Mouse (Mus musculus): ENCODE measurements around the gene Cfap157. TPM values are rescaled to one million over a fixed set of nuclear protein-coding genes. Genes with fewer than 3 reads are reported as not detected.
A peak's percentile ranks its signal among the peaks of the same experiment; 100 is the strongest.

Cfap157 gene
- polyA plus RNA-seq, 1 experiment from 2014 or later: 1.3 TPM

- 19% methylated on average over 8 of the region's 8 CpGs for WGBS
- no peak overlapping the region for H3K4me2 ChIP-seq
- no peaks in the 10 kb centered on the region for H3K27me3 ChIP-seq
- peaks cover 20% of the 10 kb centered on the region for H3K4me1 ChIP-seq (replicated peaks)
- H3K36me3 ChIP-seq: no peaks in the 10 kb centered on the region
- H3K27ac ChIP-seq (replicated peaks): no peak overlapping the region
- no peak for ATAC-seq (ENCODE audit: low read depth)
- H3K9me3 ChIP-seq: no peaks in the 10 kb centered on the region
- no peak overlapping the region for H3K4me3 ChIP-seq
- H3K9ac ChIP-seq: no peak overlapping the region
Observed at GRCm38 (mm10) chr2:32779131-32779530, 5.1 kb downstream of the Cfap157 start.

DNA sequence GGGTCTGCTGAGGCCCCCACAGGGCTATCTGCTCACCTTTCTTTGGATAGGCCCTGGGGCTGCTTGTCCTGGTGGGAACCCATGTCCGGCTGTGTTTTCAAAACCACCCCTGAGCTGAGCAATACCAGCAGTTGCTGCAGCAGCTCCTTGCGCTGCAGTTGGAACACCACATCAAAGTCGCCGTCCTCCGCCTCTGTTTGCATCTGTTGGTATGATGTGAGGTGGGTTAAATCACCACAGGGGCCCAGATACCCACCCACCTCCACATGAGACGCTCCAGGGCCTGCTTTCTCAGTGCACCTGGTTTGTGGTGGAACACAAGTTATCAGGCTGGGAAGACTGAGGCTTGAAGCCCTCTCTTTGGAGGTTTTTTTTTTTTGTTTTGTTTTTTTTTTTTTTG lies 6.1 kb downstream of the Cfap157 start:
- Histone ChIP-seq H3K27me3 (no peaks in the 10 kb centered on the region), H3K4me3 (no peak overlapping the region), H3K36me3 (no peaks in the 10 kb centered on the region), H3K4me1 (replicated peaks) (peaks cover 18% of the 10 kb centered on the region), H3K4me2 (no peak overlapping the region), H3K9me3 (no peaks in the 10 kb centered on the region), H3K27ac (replicated peaks) (no peak overlapping the region), H3K9ac (no peak overlapping the region)
- 91% methylated on average over 6 of the region's 6 CpGs for WGBS
- no peak for ATAC-seq (ENCODE audit: low read depth)

GRCm38 (mm10) chr2:32776192-32776591 lies 8.0 kb downstream of the Cfap157 start:
- Histone ChIP-seq H3K4me3 (peak overlapping the region; percentile 59), H3K36me3 (no peaks in the 10 kb centered on the region), H3K4me1 (replicated peaks) (peaks cover 18% of the 10 kb centered on the region), H3K27ac (replicated peaks) (no peak overlapping the region), H3K9ac (peak overlapping the region; percentile 60), H3K9me3 (no peaks in the 10 kb centered on the region), H3K4me2 (peak overlapping the region; percentile 64), H3K27me3 (no peaks in the 10 kb centered on the region)
- ATAC-seq (ENCODE audit: low read depth): 0 out of 2 replicates have a peak, but pooled peaks have one; percentile 4
- 17% methylated on average over 22 of the region's 22 CpGs for WGBS

GRCm38 (mm10) chr2:32775359-32776074 lies 8.7 kb downstream of the Cfap157 start, which contains the start of the genes Ttc16 and Ptrh1:
Gene Ttc16, minus strand, starts transcription at chr2:32775633.
Gene Ptrh1, plus strand, starts transcription at chr2:32775786.
- H3K4me2 ChIP-seq: peak within 1 kb of the TSS; percentile 64
- under 1% methylated on average over 46 of the region's 46 CpGs for WGBS

DNA sequence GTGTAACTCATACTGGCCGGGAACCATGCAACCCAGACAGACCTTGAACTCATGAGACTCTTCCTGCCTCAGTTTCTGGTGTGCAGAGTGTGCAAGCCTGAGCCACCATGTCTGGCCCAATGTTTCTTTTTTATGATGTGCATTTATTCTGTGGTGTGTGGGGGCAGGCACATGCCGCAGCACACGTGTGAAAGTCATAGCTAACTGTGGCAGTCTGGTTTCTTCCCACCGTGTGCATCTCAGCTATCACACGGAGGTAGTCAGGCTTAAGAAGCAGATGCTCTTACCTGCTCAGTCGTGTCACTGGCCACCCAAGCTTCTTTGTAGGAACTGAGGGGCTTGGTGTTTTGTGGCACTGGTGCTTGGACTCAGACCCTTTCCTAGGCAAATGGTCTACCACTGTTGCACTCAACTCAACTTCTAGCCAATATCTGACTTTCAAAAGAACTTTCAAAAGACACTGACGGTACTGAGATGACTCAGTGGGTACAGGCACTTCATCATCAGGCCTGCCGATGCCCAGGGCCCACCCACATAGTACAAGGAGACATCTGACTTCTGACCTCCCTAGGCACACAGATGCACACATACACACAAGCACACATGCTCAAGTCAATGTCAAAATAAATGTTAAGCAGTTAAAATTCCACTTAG lies 11.5 kb downstream of the Cfap157 start:
- H3K4me3 ChIP-seq: no peak overlapping the region
- 84% methylated on average over 8 of the region's 8 CpGs for WGBS
- H3K27me3 ChIP-seq: no peaks in the 10 kb centered on the region
- H3K4me2 ChIP-seq: no peak overlapping the region
- H3K9ac ChIP-seq: no peak overlapping the region
- peaks cover 21% of the 10 kb centered on the region for H3K4me1 ChIP-seq (replicated peaks)
- no peaks in the 10 kb centered on the region for H3K9me3 ChIP-seq
- no peaks in the 10 kb centered on the region for H3K36me3 ChIP-seq
- no peak overlapping the region for H3K27ac ChIP-seq (replicated peaks)
- ATAC-seq (ENCODE audit: low read depth): no peak

More at GRCm38 (mm10) chr2:32775359-32776074, 8.7 kb downstream of the Cfap157 start, which contains the start of the genes Ttc16 and Ptrh1:
- Histone ChIP-seq H3K9me3 (no peaks in the 10 kb centered on the region), H3K27ac (replicated peaks) (peak within 1 kb of the TSS; percentile 57), H3K4me1 (replicated peaks) (peaks cover 18% of the 10 kb centered on the region), H3K4me3 (peak within 1 kb of the TSS; percentile 59), H3K27me3 (no peaks in the 10 kb centered on the region), H3K9ac (peak within 1 kb of the TSS; percentile 60), H3K36me3 (no peaks in the 10 kb centered on the region)
- ATAC-seq (ENCODE audit: low read depth): peak; percentile 98

DNA sequence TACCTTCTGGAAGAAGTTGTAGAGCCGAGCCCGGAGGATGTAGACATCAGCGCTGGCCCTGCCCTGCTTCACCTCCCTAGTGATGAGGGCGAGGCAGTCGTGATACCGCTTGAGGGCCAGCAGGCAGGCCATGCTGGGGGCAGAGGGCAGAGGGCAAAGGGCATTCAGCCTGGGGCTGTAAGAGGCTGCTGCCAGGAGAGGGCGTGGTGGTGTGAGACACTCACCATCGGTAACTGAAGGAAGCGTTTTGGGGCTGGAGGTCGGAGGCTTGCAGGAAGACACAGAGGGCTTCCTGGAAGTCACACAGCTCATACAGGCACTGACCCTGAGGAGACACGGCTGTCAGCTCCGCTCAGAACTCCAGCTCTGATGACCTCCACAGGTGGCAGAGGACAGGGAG lies 12.3 kb downstream of the Cfap157 start:
- no peak for ATAC-seq (ENCODE audit: low read depth)
- H3K4me1 ChIP-seq (replicated peaks): peaks cover 28% of the 10 kb centered on the region
- no peaks in the 10 kb centered on the region for H3K27me3 ChIP-seq
- H3K4me2 ChIP-seq: no peak overlapping the region
- no peak overlapping the region for H3K9ac ChIP-seq
- H3K36me3 ChIP-seq: no peaks in the 10 kb centered on the region
- H3K4me3 ChIP-seq: no peak overlapping the region
- H3K9me3 ChIP-seq: no peaks in the 10 kb centered on the region
- no peak overlapping the region for H3K27ac ChIP-seq (replicated peaks)
- WGBS: 36% methylated on average over 12 of the region's 12 CpGs

GRCm38 (mm10) chr2:32769327-32770085 lies 14.7 kb downstream of the Cfap157 start:
- Histone ChIP-seq H3K9me3 (no peaks in the 10 kb centered on the region), H3K9ac (no peak overlapping the region), H3K27me3 (no peaks in the 10 kb centered on the region), H3K4me2 (no peak overlapping the region), H3K36me3 (no peaks in the 10 kb centered on the region), H3K4me3 (no peak overlapping the region), H3K4me1 (replicated peaks) (peaks cover 11% of the 10 kb centered on the region), H3K27ac (replicated peaks) (no peak overlapping the region)
- 83% methylated on average over 5 of the region's 5 CpGs for WGBS
- no peak for ATAC-seq (ENCODE audit: low read depth)

- WGBS: 63% methylated on average over 19 of the region's 19 CpGs
Observed at GRCm38 (mm10) chr2:32768661-32769285, 15.5 kb downstream of the Cfap157 start.

DNA sequence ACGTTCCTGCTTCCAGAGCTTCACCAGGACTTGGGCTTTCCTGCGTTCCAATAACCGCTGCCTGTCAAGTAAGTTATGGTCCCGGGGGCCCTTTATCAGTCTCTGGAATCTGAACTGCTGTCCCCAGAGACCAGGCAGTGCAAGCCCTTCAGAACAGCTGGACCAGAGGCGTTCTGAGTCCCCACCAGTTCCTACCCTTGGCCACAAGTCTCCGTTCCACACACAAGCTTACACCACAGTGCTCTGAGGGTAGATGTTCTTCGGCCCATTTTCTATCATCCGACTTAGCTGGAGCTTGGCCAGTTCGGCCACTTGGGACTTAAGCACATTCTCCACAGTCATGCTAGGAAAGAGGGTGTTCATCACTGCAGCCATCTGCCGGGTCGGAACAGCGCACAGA lies 17.0 kb downstream of the Cfap157 start:
- WGBS: 68% methylated on average over 12 of the region's 12 CpGs
- H3K4me2 ChIP-seq: no peak overlapping the region
- H3K4me3 ChIP-seq: no peak overlapping the region
- H3K9ac ChIP-seq: no peak overlapping the region
- no peak for ATAC-seq (ENCODE audit: low read depth)
- H3K36me3 ChIP-seq: peaks cover 16% of the 10 kb centered on the region
- H3K9me3 ChIP-seq: no peaks in the 10 kb centered on the region
- no peak overlapping the region for H3K27ac ChIP-seq (replicated peaks)
- H3K4me1 ChIP-seq (replicated peaks): peaks cover 11% of the 10 kb centered on the region
- H3K27me3 ChIP-seq: no peaks in the 10 kb centered on the region

More at GRCm38 (mm10) chr2:32768661-32769285, 15.5 kb downstream of the Cfap157 start:
- Histone ChIP-seq H3K4me1 (replicated peaks) (peaks cover 11% of the 10 kb centered on the region), H3K27ac (replicated peaks) (no peak overlapping the region), H3K4me3 (no peak overlapping the region), H3K9ac (no peak overlapping the region), H3K36me3 (peaks cover under 1% of the 10 kb centered on the region; the same call in 1 of the 2 replicates), H3K27me3 (no peaks in the 10 kb centered on the region), H3K9me3 (no peaks in the 10 kb centered on the region), H3K4me2 (no peak overlapping the region)
- no peak for ATAC-seq (ENCODE audit: low read depth)

GRCm38 (mm10) chr2:32763353-32763752 lies 20.9 kb downstream of the Cfap157 start:
- 84% methylated on average over 3 of the region's 3 CpGs for WGBS
- H3K9ac ChIP-seq: no peak overlapping the region
- H3K4me1 ChIP-seq (replicated peaks): peaks cover 23% of the 10 kb centered on the region
- ATAC-seq (ENCODE audit: low read depth): no peak
- H3K4me3 ChIP-seq: no peak overlapping the region
- H3K9me3 ChIP-seq: no peaks in the 10 kb centered on the region
- no peaks in the 10 kb centered on the region for H3K27me3 ChIP-seq
- H3K4me2 ChIP-seq: no peak overlapping the region
- H3K36me3 ChIP-seq: peaks cover 47% of the 10 kb centered on the region
- no peak overlapping the region for H3K27ac ChIP-seq (replicated peaks)

DNA sequence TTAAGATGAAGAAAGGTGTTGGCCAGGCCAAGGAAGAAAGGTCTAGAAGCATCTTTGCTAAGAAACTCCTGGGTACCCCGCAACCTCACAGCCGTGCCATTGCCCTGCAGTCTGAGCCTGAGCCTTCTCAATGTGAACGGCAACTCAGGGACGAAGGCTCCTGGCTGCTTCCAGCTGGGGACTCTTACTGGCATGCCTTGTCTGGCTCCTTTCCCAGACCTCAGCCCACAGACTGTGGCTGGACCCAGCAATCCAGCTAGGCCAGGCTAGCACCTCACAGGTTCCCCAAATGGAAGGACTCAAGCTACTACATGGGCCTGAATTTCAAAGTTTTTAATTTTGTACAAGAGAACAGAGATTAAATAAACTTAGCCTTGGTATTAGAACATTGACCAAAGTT lies 22.4 kb downstream of the Cfap157 start:
- no peak overlapping the region for H3K4me3 ChIP-seq
- no peak overlapping the region for H3K27ac ChIP-seq (replicated peaks)
- no peak overlapping the region for H3K4me2 ChIP-seq
- no peak for ATAC-seq (ENCODE audit: low read depth)
- 94% methylated on average over 4 of the region's 4 CpGs for WGBS
- no peak overlapping the region for H3K9ac ChIP-seq
- peaks cover 47% of the 10 kb centered on the region for H3K36me3 ChIP-seq
- H3K4me1 ChIP-seq (replicated peaks): peaks cover 20% of the 10 kb centered on the region
- no peaks in the 10 kb centered on the region for H3K9me3 ChIP-seq
- H3K27me3 ChIP-seq: no peaks in the 10 kb centered on the region

All from neural tube, embryonic 13.5 days (tissue).